1 mouse cellular context compared by ENCODE assay signal in genomic region chr10:18839530-18839929, GRCm38 (mm10).
TF ChIP-seq lines count a peak whose summit lies in the region.

No protein-coding gene starts in this region.

TF ChIP-seq in myocyte, 11 proteins besides CTCF, POLR2A, EP300 and RAD21 (continued from another document):
- TF ChIP-seq MAX (IDR thresholded peaks at IDR 0.05; ENCODE audit: low read depth) = no peak
